Mouse (Mus musculus) olfactory bulb, adult 2 months (tissue): ENCODE measurements around the gene Hic2.
"Not testable (repeated sequence)": the region's sequence is repeated elsewhere in the genome, so short reads cannot be mapped to it uniquely, and the experiment has no call there.

ENCODE experiments used
- CTCF ChIP-seq: fragments of 200-500 bp; IDR thresholded peaks from 2 replicates; pipeline ENCODE4 v1.5.1; 2012; ENCODE audit warnings: low read depth, mild to moderate bottlenecking, low read length, moderate library complexity; ENCODE audit not compliant: insufficient read depth
- POLR2A ChIP-seq: fragments of 200-500 bp; IDR thresholded peaks from 2 replicates; pipeline ENCODE4 v1.6.1; 2012; ENCODE audit warnings: mild to moderate bottlenecking, low read depth, low read length, moderate library complexity; ENCODE audit not compliant: insufficient read depth

GRCm38 (mm10) chr16:17231523-17231922 is 1.8 kb upstream of the Hic2 start:
- TF ChIP-seq POLR2A, CTCF: not testable (repeated sequence)
